Mouse (Mus musculus): Measurements from ENCODE around the gene Sctr.

Sctr gene

GRCm38 (mm10) chr1:120109741-120110432 is 103.2 kb downstream of the Sctr start:
- DNase-seq: peak; percentile 76 to 90

- DNase-seq: peak; percentile 27 to 76
Measured at GRCm38 (mm10) chr1:120111766-120112165, 105.1 kb downstream of the Sctr start.

GRCm38 (mm10) chr1:120112251-120113187 is 105.8 kb downstream of the Sctr start:
- no peak for DNase-seq
